Mouse (Mus musculus) natural killer cell, adult 2 months (primary cell): ENCODE measurements around the gene Tarbp1.
A peak's percentile ranks its signal among the peaks of the same experiment; 100 is the strongest.
"Not testable (repeated sequence)": the region's sequence is repeated elsewhere in the genome, so short reads cannot be mapped to it uniquely, and the experiment has no call there.

Source experiments
- DNase-seq, 2 experiments: peaks; one replicate each; pipeline ENCODE4 v3.0.0; 2022; ENCODE audit warnings: low spot score in 2 of 2

Gene Tarbp1

GRCm38 (mm10) chr8:126420834-126421233, 54.0 kb downstream of the Tarbp1 start:
- DNase-seq = no peak

- DNase-seq = no peak
Measured at GRCm38 (mm10) chr8:126405030-126405429, 69.8 kb downstream of the Tarbp1 start.

GRCm38 (mm10) chr8:126404550-126404949, 70.3 kb downstream of the Tarbp1 start:
- DNase-seq = not testable (repeated sequence)

- DNase-seq = no peak
Measured at GRCm38 (mm10) chr8:126398349-126398748, 76.5 kb downstream of the Tarbp1 start.

- no peak for DNase-seq
Measured at GRCm38 (mm10) chr8:126395917-126396316, 78.9 kb downstream of the Tarbp1 start.

GRCm38 (mm10) chr8:126395386-126395785, 79.5 kb downstream of the Tarbp1 start:
- no peak for DNase-seq

GRCm38 (mm10) chr8:126391541-126391940, 83.3 kb downstream of the Tarbp1 start:
- no peak for DNase-seq

GRCm38 (mm10) chr8:126387566-126387965, 87.3 kb downstream of the Tarbp1 start:
- peak in 1 of 2 experiments; percentile 23 for DNase-seq

GRCm38 (mm10) chr8:126382749-126383148, 92.1 kb downstream of the Tarbp1 start:
- DNase-seq = no peak

- DNase-seq = no peak
Measured at GRCm38 (mm10) chr8:126382216-126382615, 92.6 kb downstream of the Tarbp1 start.

GRCm38 (mm10) chr8:126381299-126381698, 93.6 kb downstream of the Tarbp1 start:
- no peak for DNase-seq

- DNase-seq = no peak
Measured at GRCm38 (mm10) chr8:126380141-126380540, 94.7 kb downstream of the Tarbp1 start.

GRCm38 (mm10) chr8:126379580-126379979, 95.3 kb downstream of the Tarbp1 start:
- no peak for DNase-seq
